Mouse (Mus musculus) megakaryocyte, adult 5-6 weeks (primary cell): ENCODE measurements at regions not wholly inside any gene's neighbourhood (a gene's known extent, or its start where the extent isn't known, plus 50 kb on each side); places are given as distances from the start of the nearest gene placed in this dataset.

Experiments used
- ATAC-seq: 2 replicates; pipeline ENCODE4 v1.8.0; 2016; ENCODE audit warnings: mild to moderate bottlenecking, inconsistent platforms; ENCODE audit not compliant: poor library complexity, severe bottlenecking

- no peak for ATAC-seq
Observed at GRCm38 (mm10) chr8:26502772-26503171, 383.4 kb downstream of the Gm45692 start.

- ATAC-seq, result no peak
Observed at GRCm38 (mm10) chr8:26503918-26504317, 384.6 kb downstream of the Gm45692 start.

GRCm38 (mm10) chr8:26504319-26505035, 385.1 kb downstream of the Gm45692 start:
- ATAC-seq, result no peak

- no peak for ATAC-seq
Observed at GRCm38 (mm10) chr8:26507611-26508070, 388.3 kb downstream of the Gm45692 start.

GRCm38 (mm10) chr8:26509254-26509653, 389.9 kb downstream of the Gm45692 start:
- ATAC-seq, result no peak

GRCm38 (mm10) chr8:26513001-26513400, 393.7 kb downstream of the Gm45692 start:
- no peak for ATAC-seq

- no peak for ATAC-seq
Observed at GRCm38 (mm10) chr8:26524237-26524636, 404.9 kb downstream of the Gm45692 start.

GRCm38 (mm10) chr8:26526474-26527185, 407.3 kb downstream of the Gm45692 start:
- ATAC-seq, result no peak

GRCm38 (mm10) chr8:26527186-26527580, 407.8 kb downstream of the Gm45692 start:
- no peak for ATAC-seq

GRCm38 (mm10) chr8:26529921-26530320, 410.6 kb downstream of the Gm45692 start:
- ATAC-seq, result no peak

GRCm38 (mm10) chr8:26533444-26534421, 414.4 kb downstream of the Gm45692 start:
- no peak for ATAC-seq

GRCm38 (mm10) chr8:26535816-26536215, 416.5 kb downstream of the Gm45692 start:
- ATAC-seq, result no peak

GRCm38 (mm10) chr8:26553691-26554090, 423.4 kb upstream of the Zfp703 start:
- no peak for ATAC-seq

GRCm38 (mm10) chr8:26559196-26559595, 417.9 kb upstream of the Zfp703 start:
- ATAC-seq, result no peak

GRCm38 (mm10) chr8:26563151-26563550, 414.0 kb upstream of the Zfp703 start:
- no peak for ATAC-seq

- no peak for ATAC-seq
Observed at GRCm38 (mm10) chr8:26564254-26564653, 412.9 kb upstream of the Zfp703 start.

- ATAC-seq, result no peak
Observed at GRCm38 (mm10) chr8:26568423-26569060, 408.6 kb upstream of the Zfp703 start.

- no peak for ATAC-seq
Observed at GRCm38 (mm10) chr8:26588841-26589240, 388.3 kb upstream of the Zfp703 start.

- ATAC-seq, result no peak
Observed at GRCm38 (mm10) chr8:26590591-26591212, 386.4 kb upstream of the Zfp703 start.

- no peak for ATAC-seq
Observed at GRCm38 (mm10) chr8:26591266-26591665, 385.9 kb upstream of the Zfp703 start.
